Mouse (Mus musculus) inflammation-experienced regulatory T-cells, adult 16 weeks (primary cell): Measurements from ENCODE around the gene Il10ra. TPM values are rescaled to one million over a fixed set of nuclear protein-coding genes. Genes with fewer than 3 reads are reported as not detected.

Experiments
- polyA plus RNA-seq: library from polyadenylated mRNA; unstranded; fragments of 100-300 nt; shearing (Covaris generic); gene quantifications from one replicate; pipeline ENCODE4 v1.2.1, GENCODE M21; 2017

Il10ra gene
- polyA plus RNA-seq, result 107 TPM

GRCm38 (mm10) chr9:45268597-45269325, at the start of gene Il10ra:
Gene Il10ra, minus strand, starts transcription at chr9:45269149.

Other genes starting within 250 kb of the Il10ra start
- gene Mpzl2, start 229.3 kb downstream of the Il10ra start, polyA plus RNA-seq, result 0.23 TPM
- gene Mpzl3, start 214.0 kb downstream of the Il10ra start, polyA plus RNA-seq, result 18.6 TPM
- 4.9 TPM for gene Jaml, start 190.0 kb downstream of the Il10ra start, polyA plus RNA-seq
- gene Scn2b, start 151.4 kb downstream of the Il10ra start, polyA plus RNA-seq, result not detected
- 0.11 TPM for gene Scn4b, start 130.8 kb downstream of the Il10ra start, polyA plus RNA-seq
- 1.3 TPM for gene BC049352, start 87.1 kb downstream of the Il10ra start, polyA plus RNA-seq
- gene Tmprss4, start 65.1 kb downstream of the Il10ra start, polyA plus RNA-seq, result not detected
- 0.61 TPM for gene Tmprss13, start 50.0 kb upstream of the Il10ra start, polyA plus RNA-seq
- gene Fxyd6, start 101.0 kb upstream of the Il10ra start, polyA plus RNA-seq, result 0.22 TPM
- gene Fxyd2, start 130.5 kb upstream of the Il10ra start, polyA plus RNA-seq, result not detected
- gene Dscaml1, start 157.5 kb upstream of the Il10ra start, polyA plus RNA-seq, result 0.37 TPM